Mouse (Mus musculus): Measurements from ENCODE around the gene Slc12a9.

Slc12a9 gene

DNA sequence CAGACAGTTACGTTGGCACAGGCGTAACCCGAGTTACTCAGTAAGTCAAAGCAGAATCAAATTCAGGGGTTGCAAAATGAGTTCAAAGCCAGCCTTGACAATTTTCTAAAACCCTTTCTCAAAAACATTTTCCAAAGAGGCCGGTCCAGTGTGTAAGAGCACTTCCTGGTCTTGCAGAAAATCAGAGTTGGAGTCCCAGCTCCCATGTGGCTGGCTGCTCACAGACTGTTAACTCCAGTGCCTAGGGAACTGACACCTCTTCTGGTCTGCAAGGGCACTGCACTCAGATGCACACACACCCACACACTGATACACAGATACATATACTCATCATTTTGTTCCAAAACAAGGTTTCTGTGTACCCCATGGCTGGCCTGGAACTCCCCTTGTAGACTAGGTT, 25.0 kb downstream of the Slc12a9 start:
- no peak for DNase-seq (ENCODE audit: low spot score in 2 of 2)

- DNase-seq (ENCODE audit: low spot score in 2 of 2): peak; percentile 77 to 92
Measured at GRCm38 (mm10) chr5:137307071-137307912, 26.1 kb downstream of the Slc12a9 start, which contains the start of gene Srrt. Gene Srrt (minus strand): TSS chr5:137307674.

GRCm38 (mm10) chr5:137306439-137307005, 26.9 kb downstream of the Slc12a9 start:
- no peak for DNase-seq (ENCODE audit: low spot score in 2 of 2)

DNA sequence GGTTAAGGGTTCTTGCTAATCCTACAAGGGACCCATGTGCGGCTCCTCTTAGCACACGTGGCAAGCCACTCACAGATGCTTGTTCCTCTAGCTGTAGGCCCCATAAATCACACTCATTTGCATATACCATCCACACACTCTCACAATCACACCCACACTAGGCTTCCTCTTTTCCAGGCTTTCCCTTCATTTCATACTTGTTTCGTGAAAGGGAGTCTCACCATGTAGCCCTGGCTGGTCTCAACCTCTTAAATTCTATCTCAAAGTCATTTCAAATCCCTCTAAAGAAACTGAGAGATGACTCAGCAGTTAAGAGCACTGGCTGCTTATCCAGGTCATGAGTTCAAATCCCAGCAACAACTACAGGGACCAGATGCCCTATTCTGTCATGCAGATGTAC, 27.6 kb downstream of the Slc12a9 start:
- DNase-seq (ENCODE audit: low spot score in 2 of 2): no peak

- no peak for DNase-seq (ENCODE audit: low spot score in 2 of 2)
Measured at GRCm38 (mm10) chr5:137304816-137305215, 28.6 kb downstream of the Slc12a9 start.

- DNase-seq (ENCODE audit: low spot score in 2 of 2): no peak
Measured at GRCm38 (mm10) chr5:137304165-137304564, 29.2 kb downstream of the Slc12a9 start.

DNA sequence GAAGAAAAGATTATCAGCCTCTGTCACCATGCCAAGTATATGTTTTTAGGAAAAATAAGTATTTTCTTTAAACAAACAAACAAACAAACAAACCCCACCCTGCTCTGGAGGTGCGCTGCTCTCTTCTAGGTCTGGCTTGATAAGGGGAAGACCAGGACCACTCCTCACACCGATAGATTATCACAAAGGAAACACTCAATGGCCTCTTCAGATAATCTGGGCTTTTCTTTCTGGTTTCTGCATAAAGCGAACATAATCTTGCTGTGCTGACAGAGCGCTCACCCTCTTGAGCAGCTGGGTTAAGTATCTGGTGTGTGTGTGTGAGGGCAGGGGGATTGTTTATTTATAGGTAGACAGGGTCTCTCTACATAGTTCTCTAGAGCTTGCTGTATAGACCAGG, 29.8 kb downstream of the Slc12a9 start:
- no peak for DNase-seq (ENCODE audit: low spot score in 2 of 2)

DNA sequence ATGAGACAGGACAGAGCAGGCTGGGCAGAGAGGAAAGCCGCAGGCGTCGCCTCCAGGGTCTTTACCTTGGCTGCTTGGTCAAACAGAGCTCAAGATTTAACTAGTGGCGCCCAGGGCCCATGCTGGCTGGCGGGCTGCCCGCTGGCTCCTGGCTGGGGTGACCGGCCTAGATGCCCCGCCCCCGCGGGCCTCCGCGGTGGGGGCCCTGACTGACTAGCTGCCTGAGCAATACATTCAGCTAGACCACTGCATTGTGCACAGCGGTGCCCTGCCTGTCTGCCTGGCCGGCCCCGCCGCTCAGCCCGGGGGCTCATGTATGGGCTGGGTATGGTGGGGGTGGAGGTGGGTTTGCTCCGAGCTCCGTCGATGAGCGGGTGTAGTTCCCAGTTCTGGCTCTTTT, 32.1 kb downstream of the Slc12a9 start:
- DNase-seq (ENCODE audit: low spot score in 2 of 2): no peak

DNA sequence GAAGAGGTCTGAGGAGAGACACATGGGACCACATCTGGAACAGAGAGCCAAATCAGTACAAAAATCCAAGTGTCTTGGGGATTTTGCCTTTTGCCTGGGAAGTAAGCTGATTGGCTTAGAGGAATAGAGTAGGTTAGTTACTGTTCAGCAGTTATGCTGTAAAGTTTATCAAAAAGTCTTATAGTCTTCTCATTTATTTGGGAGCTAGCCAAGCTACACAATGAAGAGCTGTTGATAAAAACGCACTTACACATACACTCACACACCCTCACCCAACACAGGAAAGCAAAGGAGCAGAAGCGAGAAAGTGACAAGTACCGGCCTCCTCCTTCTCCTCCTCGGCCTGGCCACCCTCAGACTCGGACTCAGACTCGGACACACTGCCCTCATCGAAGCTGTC, 34.2 kb downstream of the Slc12a9 start:
- DNase-seq (ENCODE audit: low spot score in 2 of 2): no peak

- DNase-seq (ENCODE audit: low spot score in 2 of 2): no peak
Measured at GRCm38 (mm10) chr5:137297126-137297525, 36.3 kb downstream of the Slc12a9 start.

DNA sequence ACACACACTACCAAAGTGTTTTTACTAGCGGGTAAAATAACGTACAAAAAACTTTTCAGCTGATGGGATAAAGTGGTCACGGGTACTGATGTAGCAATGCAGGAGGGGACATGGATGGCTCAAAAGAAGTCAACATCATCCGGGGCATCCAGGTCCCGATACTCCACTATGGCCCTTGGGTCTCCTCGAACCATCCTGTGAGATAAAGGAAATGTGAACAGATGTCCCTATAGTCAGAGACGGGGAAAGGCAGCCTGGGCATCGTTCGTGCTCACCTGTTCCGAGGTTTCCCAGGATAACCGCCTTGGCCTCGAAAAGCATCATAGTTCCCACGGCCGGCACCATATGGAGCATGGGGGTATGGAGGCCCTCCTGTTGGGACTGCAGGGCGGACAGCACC, 37.7 kb downstream of the Slc12a9 start:
- DNase-seq (ENCODE audit: low spot score in 2 of 2): no peak

GRCm38 (mm10) chr5:137295296-137295695, 38.1 kb downstream of the Slc12a9 start:
- no peak for DNase-seq (ENCODE audit: low spot score in 2 of 2)

DNA sequence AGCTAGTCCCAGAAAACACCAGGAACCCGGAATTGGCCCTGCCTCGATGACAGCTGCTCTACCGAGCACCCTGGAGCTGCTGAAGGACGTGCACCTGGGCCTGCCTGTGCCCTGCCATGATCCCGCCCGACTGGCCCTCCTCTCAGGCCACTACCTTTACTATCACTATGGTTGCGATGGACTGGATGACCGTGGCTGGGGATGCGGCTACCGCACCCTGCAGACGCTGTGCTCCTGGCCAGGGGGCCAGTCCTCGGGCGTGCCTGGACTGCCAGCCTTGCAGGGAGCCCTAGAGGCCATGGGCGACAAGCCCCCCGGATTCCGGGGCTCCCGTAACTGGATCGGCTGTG, 38.7 kb downstream of the Slc12a9 start:
- no peak for DNase-seq (ENCODE audit: low spot score in 2 of 2)

- peak; percentile 88 to 96 for DNase-seq (ENCODE audit: low spot score in 2 of 2)
Measured at GRCm38 (mm10) chr5:137293839-137294743, 39.3 kb downstream of the Slc12a9 start, which contains the start of gene Ufsp1. Gene Ufsp1 (plus strand): TSS chr5:137294629.

- peak; percentile 84 to 88 for DNase-seq (ENCODE audit: low spot score in 2 of 2)
Measured at GRCm38 (mm10) chr5:137293282-137293681, 40.1 kb downstream of the Slc12a9 start.

GRCm38 (mm10) chr5:137291381-137291926, 41.9 kb downstream of the Slc12a9 start:
- peak in 1 of 2 experiments; percentile 32 for DNase-seq (ENCODE audit: low spot score in 2 of 2)

- peak; percentile 94 to 95 for DNase-seq (ENCODE audit: low spot score in 2 of 2)
Measured at GRCm38 (mm10) chr5:137290677-137291076, 42.7 kb downstream of the Slc12a9 start.

DNA sequence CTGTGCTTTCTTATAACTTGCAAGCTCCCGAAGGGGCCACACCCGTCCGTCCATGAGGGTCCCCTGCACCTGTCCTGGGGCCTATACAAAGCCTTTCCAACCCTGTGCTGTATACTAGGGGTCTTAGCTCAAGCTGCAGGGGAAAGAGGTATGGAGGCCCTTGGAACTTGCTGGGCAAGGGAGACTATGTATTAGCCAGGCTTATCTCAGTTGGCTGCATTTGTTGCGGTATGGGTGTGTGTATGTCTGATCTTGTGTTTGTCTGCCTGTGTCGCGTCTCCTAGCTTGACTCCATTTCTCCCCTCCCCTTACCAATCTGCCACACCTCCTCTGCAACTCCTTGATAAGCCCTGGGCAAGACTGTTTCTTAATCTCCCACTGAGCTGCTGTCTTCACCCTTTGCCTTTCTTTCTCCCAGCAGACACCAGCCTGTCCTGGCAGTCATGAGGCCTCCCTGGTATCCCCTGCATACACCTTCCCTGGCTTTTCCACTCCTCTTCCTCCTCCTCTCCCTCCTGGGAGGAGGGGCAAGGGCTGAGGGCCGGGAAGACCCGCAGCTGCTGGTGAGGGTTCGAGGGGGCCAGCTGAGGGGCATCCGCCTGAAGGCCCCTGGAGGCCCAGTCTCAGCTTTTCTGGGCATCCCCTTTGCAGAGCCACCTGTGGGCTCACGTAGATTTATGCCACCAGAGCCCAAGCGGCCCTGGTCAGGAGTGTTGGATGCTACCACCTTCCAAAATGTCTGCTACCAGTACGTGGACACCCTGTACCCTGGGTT, 43.6 kb downstream of the Slc12a9 start:
- peak; percentile 81 to 84 for DNase-seq (ENCODE audit: low spot score in 2 of 2)

GRCm38 (mm10) chr5:137288999-137289470, 44.4 kb downstream of the Slc12a9 start:
- peak in 1 of 2 experiments; percentile 82 for DNase-seq (ENCODE audit: low spot score in 2 of 2)

DNA sequence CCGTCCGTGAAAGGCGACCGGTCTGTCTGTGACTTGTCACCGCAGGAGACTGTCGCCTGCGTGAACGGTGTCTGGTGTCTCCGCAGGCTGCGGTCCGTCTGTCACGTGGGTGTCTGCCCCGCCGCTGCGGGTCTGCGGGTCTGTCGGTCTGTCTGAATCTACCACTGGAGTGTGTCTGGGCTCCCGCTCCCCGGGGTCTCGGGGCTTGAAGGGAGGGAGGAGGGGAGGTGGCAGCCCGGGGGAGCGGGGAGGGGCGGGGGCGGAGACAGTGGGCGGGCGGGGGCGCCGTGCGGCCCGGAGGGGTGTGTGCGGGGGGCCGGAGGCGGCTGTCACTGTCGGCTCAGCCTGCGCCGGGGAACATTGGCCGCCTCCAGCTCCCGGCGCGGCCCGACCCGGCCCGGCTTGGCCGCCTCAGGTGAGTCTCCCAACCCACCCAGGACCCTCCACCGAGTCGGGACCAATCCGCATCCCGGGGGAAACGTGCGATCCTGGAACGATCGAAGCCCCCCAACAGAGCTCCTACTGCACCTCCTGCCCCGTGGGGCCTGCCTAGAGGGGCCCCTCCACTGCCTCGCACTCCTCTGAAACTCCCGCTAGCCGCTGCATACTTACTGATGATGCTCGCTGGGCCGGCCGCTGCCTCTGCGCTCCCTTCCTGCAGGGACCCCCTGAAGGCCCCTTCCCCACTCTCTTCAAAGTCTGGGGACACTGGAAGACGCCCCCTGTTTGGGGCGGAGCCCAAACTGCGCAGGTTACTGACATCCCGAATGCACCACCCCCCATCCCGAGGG, 45.2 kb downstream of the Slc12a9 start:
- DNase-seq (ENCODE audit: low spot score in 2 of 2): peak; percentile 67 to 77

Measured in spleen, postnatal 10 days (tissue).